Mouse (Mus musculus): ENCODE results near the gene Klhl41.
"Not testable (repeated sequence)": the region's sequence is repeated elsewhere in the genome, so short reads cannot be mapped to it uniquely, and the experiment has no call there.

The Klhl41 gene

DNA sequence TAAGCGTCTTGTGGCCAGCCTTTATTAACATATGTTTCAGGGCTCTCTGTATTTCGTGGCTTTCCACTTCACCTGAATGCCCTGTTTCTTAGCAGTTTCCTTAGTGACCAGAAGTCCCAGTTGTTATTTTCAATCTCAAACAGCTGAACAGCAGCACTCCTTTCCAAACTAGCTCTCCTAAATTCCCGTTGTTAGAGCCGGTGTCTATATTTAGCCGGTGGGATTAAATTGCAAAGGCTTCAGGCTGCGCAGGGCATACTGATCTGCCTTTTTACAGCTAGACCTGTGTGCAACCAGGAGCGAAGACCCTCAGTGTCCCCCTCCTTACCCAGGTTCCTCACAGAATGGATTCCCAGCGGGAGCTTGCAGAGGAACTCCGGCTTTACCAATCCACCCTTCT, at the start of gene Klhl41:
Gene Klhl41, plus strand, starts transcription at position 268 of the 400 bp plus-strand sequence.
- DNase-seq: no peak

DNA sequence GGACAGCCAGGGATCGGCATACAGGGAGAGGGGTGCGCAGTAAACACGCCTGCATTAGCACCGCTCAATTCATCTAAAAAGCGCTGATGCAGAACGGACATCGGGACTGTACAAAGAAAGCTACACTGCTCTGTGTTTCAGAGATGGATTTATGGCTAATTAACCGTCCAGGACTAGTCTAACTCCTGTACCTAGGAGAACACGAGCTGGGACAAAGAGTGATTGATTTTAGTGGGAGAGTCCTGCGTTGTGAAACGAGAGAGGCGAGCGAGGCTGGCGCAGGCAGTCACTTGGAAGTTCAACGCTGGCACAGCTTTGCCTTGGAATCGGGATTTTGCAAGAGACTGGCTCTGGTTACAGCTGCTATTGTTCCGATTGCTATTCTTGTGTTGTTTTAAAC, 40.7 kb upstream of the Klhl41 start:
- no peak for DNase-seq

- DNase-seq: no peak
Measured at GRCm38 (mm10) chr2:69629914-69630313, 40.0 kb upstream of the Klhl41 start.

DNA sequence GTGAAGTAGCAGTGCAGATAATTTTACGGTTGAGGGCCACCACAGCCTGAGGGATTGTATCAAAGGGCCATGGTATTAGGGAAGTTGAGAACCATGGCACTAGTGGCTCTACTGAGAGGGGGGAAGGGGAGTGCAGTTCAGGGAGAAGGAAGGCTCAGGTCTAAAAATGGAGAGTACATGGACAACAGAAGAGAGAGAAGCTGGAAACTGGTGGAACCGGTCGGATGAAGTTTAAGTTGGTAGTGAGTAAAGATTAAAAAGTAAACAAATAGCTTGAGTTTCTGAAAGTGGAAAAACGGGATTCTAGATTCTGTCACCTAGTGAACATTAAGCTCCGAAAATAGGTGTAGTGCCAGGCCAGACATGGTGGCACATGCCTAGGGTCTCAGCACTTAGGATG, 39.1 kb upstream of the Klhl41 start:
- DNase-seq: no peak

GRCm38 (mm10) chr2:69631449-69631848, 38.5 kb upstream of the Klhl41 start:
- DNase-seq: no peak

DNA sequence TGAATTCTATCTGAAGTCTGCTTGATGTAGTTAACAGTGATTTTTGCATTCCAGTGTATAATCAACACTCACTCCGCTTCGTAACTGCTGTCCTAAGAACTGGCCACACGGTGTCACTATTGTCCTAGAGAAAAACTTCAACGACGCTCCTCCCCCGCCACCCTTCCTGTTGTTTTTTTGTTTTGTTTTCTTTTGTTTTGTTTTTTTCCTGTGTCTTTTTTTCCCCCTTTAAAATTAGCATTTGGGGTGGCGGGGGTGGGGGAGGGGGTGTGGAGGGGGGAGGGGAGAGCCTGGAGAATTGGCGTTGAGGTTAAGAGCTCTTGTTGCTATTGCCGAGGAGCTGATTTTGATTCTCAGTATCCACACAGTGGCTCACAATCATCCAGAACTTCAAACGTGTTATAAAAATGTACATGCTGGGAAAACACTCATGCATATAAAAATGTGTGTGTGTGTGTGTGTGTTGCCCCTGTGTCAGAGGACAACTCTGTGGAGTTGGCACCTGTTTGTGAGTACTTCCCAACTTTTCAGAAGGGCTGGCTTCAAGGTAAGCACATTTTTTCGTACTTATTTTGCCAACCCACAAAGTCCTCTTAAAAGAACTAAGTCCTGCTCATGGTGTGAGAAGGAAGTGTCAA, 34.7 kb upstream of the Klhl41 start:
- DNase-seq: peak; percentile 26

DNA sequence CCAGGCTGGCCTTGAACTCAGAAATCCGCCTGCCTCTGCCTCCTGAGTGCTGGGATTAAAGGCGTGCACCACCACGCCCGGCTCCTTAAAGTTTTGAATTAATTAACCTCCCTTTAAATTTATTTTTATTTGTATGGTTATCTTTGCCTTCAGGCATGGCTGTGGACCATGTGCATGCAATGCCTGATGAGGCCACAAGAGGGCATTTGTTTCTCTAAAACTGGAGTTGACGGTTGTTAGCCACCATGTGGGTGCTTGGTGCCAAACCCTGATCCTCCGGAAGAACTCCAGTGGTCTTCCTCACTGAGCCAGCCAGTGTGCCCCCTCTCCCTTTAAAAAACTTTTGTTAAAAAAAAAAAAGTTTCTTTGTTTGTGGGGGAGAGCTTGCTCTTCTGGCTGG, 34.1 kb upstream of the Klhl41 start:
- DNase-seq: no peak

DNA sequence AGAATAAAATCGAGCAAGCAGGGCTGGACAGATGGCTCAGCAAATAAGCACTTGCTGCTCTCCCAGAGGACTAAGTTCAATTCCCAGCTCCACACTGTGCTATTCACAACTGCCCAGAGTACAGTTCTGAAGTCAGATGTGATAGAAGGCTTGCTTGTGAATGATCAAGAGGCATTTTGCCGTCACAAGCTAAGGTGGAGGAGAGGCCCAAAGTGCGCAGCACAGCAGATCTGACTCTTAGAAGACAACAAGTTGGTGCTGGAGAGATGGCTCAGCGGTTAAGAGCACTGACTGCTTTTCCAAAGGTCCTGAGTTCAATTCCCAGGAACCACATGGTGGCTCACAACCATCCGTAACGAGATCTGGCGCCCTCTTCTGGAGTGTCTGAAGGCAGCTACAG, 31.9 kb upstream of the Klhl41 start:
- DNase-seq: not testable (repeated sequence)

DNA sequence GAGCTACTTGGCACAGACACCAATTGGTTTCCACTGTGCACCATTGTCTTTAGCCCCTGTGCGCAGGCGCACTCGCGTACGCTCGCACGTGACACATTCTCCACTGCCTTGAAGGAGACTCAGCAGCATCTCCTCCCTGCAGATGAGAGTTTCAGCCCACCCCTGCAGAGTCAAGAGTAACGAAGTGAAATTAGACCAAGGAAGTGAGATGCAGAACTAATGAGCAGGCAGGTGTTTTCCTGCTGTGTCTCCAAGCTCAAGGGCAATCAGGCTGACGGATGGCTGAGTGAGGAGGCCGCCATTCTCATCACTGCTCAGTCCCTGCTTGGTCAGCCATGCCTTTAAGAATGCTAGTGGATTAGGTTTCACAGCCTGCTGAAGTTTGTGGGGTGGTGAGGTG, 29.8 kb upstream of the Klhl41 start:
- DNase-seq: no peak

DNA sequence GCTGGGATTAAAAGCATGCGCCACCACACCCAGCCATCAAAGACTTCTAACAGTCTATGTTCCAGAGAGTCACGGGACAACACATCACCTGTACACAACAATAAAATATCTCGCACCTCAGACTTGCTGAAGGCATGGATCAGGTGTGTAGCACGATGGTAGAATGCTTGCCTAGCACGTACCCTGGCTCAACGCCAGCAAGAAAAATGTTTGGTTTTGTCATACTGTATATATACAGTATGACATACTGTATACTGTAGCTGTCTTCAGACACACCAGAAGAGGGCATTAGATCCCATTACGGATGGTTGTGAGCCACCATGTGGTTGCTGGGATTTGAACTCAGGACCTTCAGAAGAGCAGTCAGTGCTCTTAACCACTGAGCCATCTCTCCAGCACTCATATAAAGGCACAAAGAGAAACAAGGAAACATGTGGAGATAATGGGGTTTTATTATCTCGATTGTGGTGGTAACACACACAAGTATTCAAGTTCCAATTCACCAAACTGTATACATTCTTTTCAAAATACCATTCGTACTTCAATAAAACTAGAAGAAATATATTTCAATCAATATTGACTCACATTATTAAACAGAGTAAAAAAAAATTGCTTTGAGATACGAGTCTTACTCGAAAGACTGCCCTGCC, 24.8 kb upstream of the Klhl41 start:
- DNase-seq: no peak

DNA sequence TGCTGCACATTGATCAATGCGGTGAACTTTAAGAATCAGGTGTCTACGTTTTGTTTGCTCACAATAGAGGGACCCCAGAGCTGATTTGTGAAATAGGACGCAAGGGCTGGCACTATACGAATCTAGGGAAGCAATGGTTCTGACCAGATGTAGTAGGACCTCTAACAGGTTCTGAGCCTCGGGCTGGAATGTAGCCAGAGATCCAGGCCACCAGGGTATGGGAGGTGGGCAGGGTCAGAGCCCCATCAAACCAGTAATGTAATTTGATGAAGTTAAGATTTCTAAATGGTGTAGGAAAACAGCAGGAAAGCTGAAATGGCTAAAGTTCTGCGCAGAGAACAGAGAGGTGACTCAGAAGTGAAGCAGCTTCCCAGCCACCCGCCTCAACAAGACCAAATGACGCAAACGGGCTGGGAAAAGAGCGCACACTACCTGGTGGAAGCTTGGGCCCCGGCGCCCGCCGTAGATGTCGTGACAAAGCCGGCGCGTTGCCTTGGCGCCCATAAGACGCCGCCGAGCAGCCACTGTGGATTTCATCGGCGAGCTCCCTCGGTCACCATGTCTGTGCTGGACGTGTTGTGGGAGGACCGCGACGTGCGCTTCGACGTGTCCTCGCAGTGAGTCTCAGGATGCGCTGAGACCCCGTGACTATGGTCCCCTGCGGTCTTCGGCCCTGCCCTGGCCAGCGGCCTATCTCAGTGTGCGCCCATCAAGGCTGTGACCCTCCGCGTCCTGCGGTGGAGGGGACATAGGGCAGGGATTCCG, 23.0 kb upstream of the Klhl41 start, which contains the start of gene Bbs5:
Gene Bbs5, plus strand, starts transcription at position 446 of the 765 bp plus-strand sequence.
- peak; percentile 91 for DNase-seq

DNA sequence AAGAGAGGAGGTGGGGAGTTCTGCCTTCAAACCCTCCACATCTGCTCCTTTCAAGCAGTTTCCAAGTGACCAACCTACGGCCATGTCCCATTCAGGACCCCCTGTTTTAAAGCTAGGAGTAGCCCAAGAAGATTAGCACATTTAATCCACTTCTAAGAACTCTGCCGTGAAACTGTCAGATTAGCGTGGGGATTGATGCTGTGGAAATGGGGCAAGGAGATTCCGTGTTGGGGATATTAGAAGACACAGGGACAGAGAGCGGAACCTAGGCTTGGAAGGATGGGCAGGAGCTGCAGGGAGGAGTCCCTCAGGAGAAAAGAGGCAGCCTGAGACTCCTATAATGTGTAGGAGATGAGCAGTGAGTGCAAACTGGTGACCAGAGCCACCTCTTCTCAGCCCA, 20.2 kb upstream of the Klhl41 start:
- DNase-seq: no peak

DNA sequence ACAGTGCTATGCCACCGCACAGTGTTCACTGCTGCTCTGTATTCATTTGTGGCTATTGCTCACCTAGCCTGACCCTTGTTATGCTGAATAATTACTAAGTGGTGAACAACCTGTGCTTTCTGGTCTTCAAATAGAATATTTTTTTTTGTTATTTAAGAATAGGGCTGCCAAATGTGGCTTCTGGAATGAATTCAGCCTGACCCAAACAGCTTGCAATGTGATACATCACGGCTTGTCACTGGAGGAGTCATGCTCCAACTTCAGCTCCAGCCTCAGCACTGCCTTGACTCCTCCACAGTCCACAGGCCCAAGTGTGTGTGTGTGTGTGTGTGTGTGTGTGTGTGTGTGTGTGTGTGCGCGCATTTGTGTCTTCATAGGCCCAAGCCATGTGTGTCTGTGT, 10.6 kb upstream of the Klhl41 start:
- DNase-seq: no peak

DNA sequence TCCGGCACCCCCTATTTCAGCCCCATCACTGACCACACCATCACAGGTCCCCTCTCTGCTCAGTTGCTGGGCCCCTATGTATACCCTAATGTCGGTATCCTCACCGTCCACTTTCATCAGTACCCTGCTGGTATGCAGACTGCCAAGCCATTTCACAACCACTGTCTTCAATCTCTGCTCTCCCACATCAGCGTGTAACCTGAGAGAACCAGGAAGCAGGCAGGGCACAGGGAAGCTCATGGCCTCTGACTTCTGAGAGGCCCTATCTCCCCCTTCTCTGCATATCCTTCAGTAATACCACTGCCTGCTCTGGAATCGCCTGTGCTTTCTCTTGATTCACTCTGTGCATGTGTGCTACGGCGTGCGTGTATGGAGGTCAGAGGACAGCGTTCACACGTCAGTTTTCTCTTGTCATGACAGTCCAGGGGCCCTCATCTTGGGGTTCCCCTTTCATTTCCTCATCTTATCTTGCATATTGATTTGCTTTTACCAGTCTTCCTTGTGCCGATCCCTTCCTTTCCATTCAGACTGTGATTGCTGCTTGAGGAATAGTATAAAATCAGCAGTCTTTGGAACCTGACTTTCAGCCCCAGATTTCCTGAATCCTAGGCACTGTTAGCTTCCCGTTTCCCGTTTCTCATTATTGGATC, 6.0 kb upstream of the Klhl41 start:
- DNase-seq: no peak

DNA sequence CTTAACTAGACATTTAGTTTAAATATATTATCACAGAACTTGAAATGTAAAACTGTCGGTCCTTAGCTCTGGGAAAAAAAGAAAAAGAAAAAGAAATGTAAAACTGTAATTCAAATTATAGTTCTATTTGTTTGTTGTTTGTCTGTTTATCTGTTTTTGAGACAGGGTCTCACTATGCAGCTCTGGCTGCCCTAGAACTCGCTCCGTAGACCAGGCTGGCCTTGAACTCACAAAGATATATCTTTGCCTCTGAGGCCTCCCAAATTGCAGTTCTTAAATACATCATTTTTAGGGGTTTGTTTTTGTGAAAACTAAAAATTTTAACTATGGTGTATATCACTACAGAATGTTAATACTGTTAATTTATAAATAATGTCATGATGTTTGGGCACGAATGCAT, 2.3 kb upstream of the Klhl41 start:
- DNase-seq: no peak

- no peak for DNase-seq
Measured at GRCm38 (mm10) chr2:69668414-69668813, 1.5 kb upstream of the Klhl41 start.

GRCm38 (mm10) chr2:69673723-69674122, 3.8 kb downstream of the Klhl41 start:
- no peak for DNase-seq

- no peak for DNase-seq
Measured at GRCm38 (mm10) chr2:69675266-69675665, 5.3 kb downstream of the Klhl41 start.

DNA sequence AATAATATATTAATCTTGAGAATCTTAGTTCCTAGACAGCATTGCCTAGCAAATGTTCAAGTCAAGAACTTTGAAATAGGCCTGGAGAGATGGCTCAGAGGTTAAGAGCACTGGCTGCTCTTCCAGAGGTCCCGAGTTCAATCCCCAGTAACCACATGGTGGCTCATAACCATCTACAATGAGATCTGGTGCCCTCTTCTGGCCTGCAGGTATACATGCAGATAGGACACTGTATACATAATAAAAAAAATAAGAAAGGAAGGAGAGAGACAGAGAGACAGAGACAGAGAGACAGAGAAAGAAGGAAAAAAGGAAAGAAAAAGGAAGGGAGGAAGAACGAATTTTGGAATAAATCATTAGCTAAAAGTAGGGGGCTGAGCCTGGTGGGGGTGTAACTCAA, 6.8 kb downstream of the Klhl41 start:
- no peak for DNase-seq

DNA sequence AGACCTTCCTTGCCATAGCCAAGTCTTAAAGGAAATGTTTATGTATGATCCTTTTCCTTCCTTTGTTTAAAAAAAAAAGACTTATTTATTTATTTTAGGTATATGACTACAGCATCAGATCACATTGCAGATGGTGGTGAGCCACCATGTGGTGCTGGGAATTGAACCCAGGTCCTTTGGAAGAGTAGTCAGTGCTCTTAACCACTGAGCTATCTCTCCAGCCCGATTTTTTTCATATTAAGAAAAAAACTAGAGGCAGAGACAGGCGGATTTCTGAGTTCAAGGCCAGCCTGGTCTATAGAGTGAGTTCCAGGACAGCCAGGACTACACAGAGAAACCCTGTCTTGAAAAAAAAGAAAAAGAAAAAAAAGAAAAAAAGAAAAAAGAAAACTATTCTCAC, 7.3 kb downstream of the Klhl41 start:
- DNase-seq: not testable (repeated sequence)

DNA sequence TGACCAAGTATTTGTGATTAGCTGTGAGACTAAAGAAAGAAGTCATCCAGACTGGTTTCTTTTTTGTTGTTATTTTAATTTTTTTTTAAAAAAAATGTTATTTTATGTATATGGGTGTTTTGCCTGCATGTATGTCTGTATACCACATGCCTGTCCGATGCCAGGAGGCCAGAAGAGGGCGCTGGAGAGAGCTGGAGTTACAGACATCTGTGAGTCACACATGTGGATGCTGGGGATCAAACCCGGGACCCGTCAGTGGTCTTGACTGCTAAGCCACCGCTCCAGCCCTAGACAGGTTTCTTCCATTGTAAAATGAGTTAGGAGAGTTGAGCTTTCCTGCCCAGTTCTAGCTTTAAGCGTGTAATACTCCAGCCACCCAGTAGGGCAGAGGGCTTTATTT, 10.1 kb downstream of the Klhl41 start:
- no peak for DNase-seq

DNA sequence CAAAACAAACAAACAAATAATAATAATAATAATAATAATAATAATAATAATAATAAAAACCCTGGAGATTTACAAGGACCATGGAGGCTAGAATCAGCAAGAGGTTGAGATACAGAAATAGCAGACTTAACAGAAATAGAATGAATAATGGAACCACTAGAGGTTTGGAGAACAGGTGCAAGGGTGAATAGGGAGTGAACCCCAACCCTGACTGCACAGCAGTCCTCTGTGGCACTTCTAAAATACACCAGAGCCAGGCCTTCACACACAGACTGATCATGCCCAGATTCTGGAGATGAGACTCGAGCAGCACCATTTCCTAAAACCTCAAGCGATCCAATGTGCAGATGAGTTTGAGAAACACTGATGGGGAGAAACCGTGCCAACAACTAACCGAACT, 12.0 kb downstream of the Klhl41 start:
- DNase-seq: no peak

DNA sequence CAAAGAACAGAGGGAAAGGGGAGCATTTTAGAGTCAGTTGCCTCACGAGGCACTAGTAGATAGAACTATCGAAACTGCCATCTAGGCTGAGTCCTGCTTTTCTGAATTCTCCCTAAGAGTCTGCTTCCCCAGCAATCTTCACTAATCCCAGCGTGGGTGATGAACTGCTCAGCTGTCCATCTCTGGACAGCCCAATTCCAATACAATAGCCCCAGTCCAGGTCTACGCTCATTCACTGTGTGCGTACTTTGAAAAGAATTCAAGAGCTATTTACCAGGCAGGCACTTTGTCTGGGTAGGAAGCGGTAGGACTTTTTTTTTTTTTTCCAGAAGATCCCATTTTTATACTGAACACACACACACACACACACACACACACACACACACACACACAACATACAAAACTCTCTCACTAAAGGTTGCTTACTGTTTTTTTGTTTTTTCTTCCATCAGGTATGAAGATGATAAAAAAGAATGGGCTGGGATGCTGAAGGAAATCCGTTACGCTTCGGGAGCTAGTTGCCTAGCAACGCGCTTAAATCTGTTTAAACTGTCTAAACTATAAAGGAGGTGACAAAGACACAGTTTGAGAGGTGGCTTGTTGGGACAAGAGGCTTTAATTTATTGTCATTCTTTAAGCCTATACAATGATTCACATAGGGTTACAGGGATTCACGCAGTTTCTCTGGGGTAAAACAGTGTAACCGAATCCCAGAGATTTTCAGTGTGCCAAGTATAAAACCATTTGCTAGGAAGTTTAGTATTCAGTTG, 13.3 kb downstream of the Klhl41 start:
- DNase-seq: no peak
